Mouse (Mus musculus) forebrain, embryonic 11.5 days (tissue): ENCODE measurements around the gene Recql5. TPM values are rescaled to one million over a fixed set of nuclear protein-coding genes. Genes with fewer than 3 reads are reported as not detected.

Experiments used
- ATAC-seq: fragments of 200-750 bp; cut with Nextera tagmentation; replicated peaks from 2 replicates; pipeline ENCODE4 v1.8.0; 2017; ENCODE audit warnings: moderate TSS enrichment; ENCODE audit not compliant: low FRiP score
- DNase-seq: peaks from one replicate; pipeline ENCODE4 v3.0.0-alpha.2; 2017; ENCODE audit warnings: low spot score
- H3K27ac ChIP-seq: fragments of 300-500 bp; sonication (generic); 2 replicates; pipeline ENCODE4 v1.5.1; 2014; ENCODE audit warnings: low read depth, low read length
- H3K27me3 ChIP-seq: fragments of 300-500 bp; sonication (generic); 2 replicates; pipeline ENCODE4 v1.6.1; 2014; ENCODE audit warnings: mild to moderate bottlenecking, low read length, mixed read lengths; ENCODE audit not compliant: control insufficient read depth, insufficient read depth
- H3K36me3 ChIP-seq: fragments of 300-500 bp; sonication (generic); 2 replicates; pipeline ENCODE4 v1.6.1; 2014; ENCODE audit warnings: mild to moderate bottlenecking, low read length, moderate library complexity, mixed read lengths; ENCODE audit not compliant: control insufficient read depth, insufficient read depth
- H3K4me1 ChIP-seq: fragments of 300-500 bp; sonication (generic); replicated peaks from 2 replicates; pipeline ENCODE4 v1.6.1; 2014; ENCODE audit warnings: low read length, mixed read lengths; ENCODE audit not compliant: control insufficient read depth, insufficient read depth
- H3K4me2 ChIP-seq: fragments of 300-500 bp; sonication (generic); 2 replicates; pipeline ENCODE4 v1.6.1; 2014; ENCODE audit warnings: low read depth, mild to moderate bottlenecking, low read length, moderate library complexity, mixed read lengths; ENCODE audit not compliant: severe bottlenecking
- H3K4me3 ChIP-seq: fragments of 300-500 bp; sonication (generic); 2 replicates; pipeline ENCODE4 v1.5.1; 2014; ENCODE audit warnings: low read depth, low read length
- H3K9ac ChIP-seq: fragments of 300-500 bp; sonication (generic); 2 replicates; pipeline ENCODE4 v1.6.1; 2014; ENCODE audit warnings: low read length
- H3K9me3 ChIP-seq: fragments of 300-500 bp; sonication (generic); 2 replicates; pipeline ENCODE4 v1.6.1; 2016; ENCODE audit warnings: low read length, mixed read lengths; ENCODE audit not compliant: control insufficient read depth
- WGBS: fragments of 180-500 bp; shearing (Covaris S2); extraction: QIAGEN DNeasy Blood & Tissue Kit; methylation state at CpG from one replicate; pipeline ENCODE4 v1.1.7; 2014; 5-methylcytosine and 5-hydroxymethylcytosine counted together
- polyA plus RNA-seq: library from polyadenylated mRNA; unstranded; fragments of >200 nt; fragmentation: Nextera tagmentation; extraction: Ambion mirVana; gene quantifications from 2 replicates; pipeline ENCODE4 v1.2.1, GENCODE M21; 2014

Recql5 gene
- polyA plus RNA-seq, 1 experiment from 2014 or later, result 28.3 TPM

- Histone ChIP-seq H3K4me3 (no peak overlapping the region), H3K27me3 (no peaks in the 10 kb centered on the region), H3K9ac (peak overlapping the region; percentile 6; the same call in 1 of the 2 replicates), H3K4me1 (peaks cover 10% of the 10 kb centered on the region; the same call in 1 of the 2 replicates), H3K27ac (no peak overlapping the region), H3K9me3 (no peaks in the 10 kb centered on the region), H3K36me3 (no peaks in the 10 kb centered on the region), H3K4me2 (0 out of 2 replicates have a peak overlapping the region, but pooled peaks have one; percentile 15)
- WGBS, result 74% methylated on average over 8 of the region's 8 CpGs
- no peak for ATAC-seq
- no peak for DNase-seq
Measured at GRCm38 (mm10) chr11:115900561-115901337, 32.5 kb downstream of the Recql5 start.

GRCm38 (mm10) chr11:115899486-115900266 is 33.6 kb downstream of the Recql5 start, which contains the start of gene Smim5:
TSS of gene Smim5 (plus strand) at chr11:115899966.
- H3K9ac ChIP-seq, result peak within 1 kb of the TSS; percentile 6; the same call in 1 of the 2 replicates

GRCm38 (mm10) chr11:115898886-115899285 is 34.4 kb downstream of the Recql5 start:
- Histone ChIP-seq H3K36me3 (peaks cover 3% of the 10 kb centered on the region; the same call in 1 of the 2 replicates), H3K4me1 (peaks cover 10% of the 10 kb centered on the region; the same call in 1 of the 2 replicates), H3K9ac (no peak overlapping the region), H3K9me3 (no peaks in the 10 kb centered on the region), H3K27me3 (no peaks in the 10 kb centered on the region), H3K27ac (no peak overlapping the region), H3K4me2 (no peak overlapping the region), H3K4me3 (no peak overlapping the region)
- peak; percentile 72 for DNase-seq
- WGBS, result 31% methylated on average over 4 of the region's 4 CpGs
- no peak for ATAC-seq

More at GRCm38 (mm10) chr11:115899486-115900266, 33.6 kb downstream of the Recql5 start, which contains the start of gene Smim5:
- peaks cover 10% of the 10 kb centered on the region; the same call in 1 of the 2 replicates for H3K4me1 ChIP-seq
- H3K4me2 ChIP-seq, result 0 out of 2 replicates have a peak within 1 kb of the TSS, but pooled peaks have one; percentile 15
- 35% methylated on average over 16 of the region's 16 CpGs for WGBS
- H3K4me3 ChIP-seq, result no peak within 1 kb of the TSS
- DNase-seq, result peak; percentile 55
- no peaks in the 10 kb centered on the region for H3K9me3 ChIP-seq
- H3K36me3 ChIP-seq, result peaks cover 3% of the 10 kb centered on the region; the same call in 1 of the 2 replicates
- no peaks in the 10 kb centered on the region for H3K27me3 ChIP-seq
- no peak within 1 kb of the TSS for H3K27ac ChIP-seq
- ATAC-seq, result no peak

GRCm38 (mm10) chr11:115898446-115898845 is 34.8 kb downstream of the Recql5 start:
- DNase-seq (no peak), ATAC-seq (no peak)
- H3K9me3 ChIP-seq, result no peaks in the 10 kb centered on the region
- WGBS, result 90% methylated on average over 7 of the region's 7 CpGs
- no peak overlapping the region for H3K4me3 ChIP-seq
- no peak overlapping the region for H3K27ac ChIP-seq
- no peak overlapping the region for H3K9ac ChIP-seq
- peaks cover 10% of the 10 kb centered on the region; the same call in 1 of the 2 replicates for H3K4me1 ChIP-seq
- H3K27me3 ChIP-seq, result no peaks in the 10 kb centered on the region
- no peak overlapping the region for H3K4me2 ChIP-seq
- H3K36me3 ChIP-seq, result peaks cover 3% of the 10 kb centered on the region; the same call in 1 of the 2 replicates

- H3K4me1 ChIP-seq, result peaks cover 2% of the 10 kb centered on the region; the same call in 1 of the 2 replicates
Measured at GRCm38 (mm10) chr11:115894755-115895520, 38.3 kb downstream of the Recql5 start.

GRCm38 (mm10) chr11:115893071-115893470 is 40.2 kb downstream of the Recql5 start:
- Histone ChIP-seq H3K4me1 (no peaks in the 10 kb centered on the region), H3K27ac (no peak overlapping the region), H3K9me3 (no peaks in the 10 kb centered on the region), H3K27me3 (no peaks in the 10 kb centered on the region), H3K4me3 (no peak overlapping the region), H3K4me2 (no peak overlapping the region), H3K36me3 (peaks cover 3% of the 10 kb centered on the region; the same call in 1 of the 2 replicates), H3K9ac (no peak overlapping the region)
- ATAC-seq (no peak), DNase-seq (no peak)
- 93% methylated on average over 9 of the region's 9 CpGs for WGBS

More at GRCm38 (mm10) chr11:115894755-115895520, 38.3 kb downstream of the Recql5 start:
- ATAC-seq (no peak), DNase-seq (no peak)
- H3K9ac ChIP-seq, result no peak overlapping the region
- H3K9me3 ChIP-seq, result no peaks in the 10 kb centered on the region
- H3K27ac ChIP-seq, result no peak overlapping the region
- WGBS, result 73% methylated on average over 14 of the region's 14 CpGs
- no peak overlapping the region for H3K4me3 ChIP-seq
- H3K27me3 ChIP-seq, result no peaks in the 10 kb centered on the region
- H3K4me2 ChIP-seq, result no peak overlapping the region
- H3K36me3 ChIP-seq, result peaks cover 3% of the 10 kb centered on the region; the same call in 1 of the 2 replicates

GRCm38 (mm10) chr11:115892213-115892612 is 41.1 kb downstream of the Recql5 start:
- Histone ChIP-seq H3K27me3 (no peaks in the 10 kb centered on the region), H3K9me3 (no peaks in the 10 kb centered on the region), H3K4me3 (no peak overlapping the region), H3K36me3 (peaks cover 3% of the 10 kb centered on the region; the same call in 1 of the 2 replicates), H3K9ac (no peak overlapping the region), H3K4me1 (no peaks in the 10 kb centered on the region), H3K27ac (no peak overlapping the region), H3K4me2 (no peak overlapping the region)
- DNase-seq (no peak), ATAC-seq (no peak)
- WGBS, result 63% methylated on average over 6 of the region's 6 CpGs

- Histone ChIP-seq H3K9me3 (no peaks in the 10 kb centered on the region), H3K4me2 (no peak overlapping the region), H3K27ac (no peak overlapping the region), H3K9ac (no peak overlapping the region), H3K4me3 (no peak overlapping the region), H3K36me3 (no peaks in the 10 kb centered on the region), H3K4me1 (no peaks in the 10 kb centered on the region), H3K27me3 (no peaks in the 10 kb centered on the region)
- ATAC-seq (no peak), DNase-seq (no peak)
- WGBS, result 87% methylated on average over 6 of the region's 6 CpGs
Measured at GRCm38 (mm10) chr11:115889159-115889558, 44.1 kb downstream of the Recql5 start.
